Mouse (Mus musculus): ENCODE results near the gene Rpgrip1l. TPM values are rescaled to one million over a fixed set of nuclear protein-coding genes. Genes with fewer than 3 reads are reported as not detected.
A peak's percentile ranks its signal among the peaks of the same experiment; 100 is the strongest.

Rpgrip1l gene
- total RNA-seq (2014; rRNA removed; ENCODE audit: low replicate concordance) (3.6 and 4.1 TPM in 2 replicates), polyA plus RNA-seq (2015; fragmentation: Nextera tagmentation; extraction: Ambion mirVana) (4.3 and 4.7 TPM in 2 replicates)

DNA sequence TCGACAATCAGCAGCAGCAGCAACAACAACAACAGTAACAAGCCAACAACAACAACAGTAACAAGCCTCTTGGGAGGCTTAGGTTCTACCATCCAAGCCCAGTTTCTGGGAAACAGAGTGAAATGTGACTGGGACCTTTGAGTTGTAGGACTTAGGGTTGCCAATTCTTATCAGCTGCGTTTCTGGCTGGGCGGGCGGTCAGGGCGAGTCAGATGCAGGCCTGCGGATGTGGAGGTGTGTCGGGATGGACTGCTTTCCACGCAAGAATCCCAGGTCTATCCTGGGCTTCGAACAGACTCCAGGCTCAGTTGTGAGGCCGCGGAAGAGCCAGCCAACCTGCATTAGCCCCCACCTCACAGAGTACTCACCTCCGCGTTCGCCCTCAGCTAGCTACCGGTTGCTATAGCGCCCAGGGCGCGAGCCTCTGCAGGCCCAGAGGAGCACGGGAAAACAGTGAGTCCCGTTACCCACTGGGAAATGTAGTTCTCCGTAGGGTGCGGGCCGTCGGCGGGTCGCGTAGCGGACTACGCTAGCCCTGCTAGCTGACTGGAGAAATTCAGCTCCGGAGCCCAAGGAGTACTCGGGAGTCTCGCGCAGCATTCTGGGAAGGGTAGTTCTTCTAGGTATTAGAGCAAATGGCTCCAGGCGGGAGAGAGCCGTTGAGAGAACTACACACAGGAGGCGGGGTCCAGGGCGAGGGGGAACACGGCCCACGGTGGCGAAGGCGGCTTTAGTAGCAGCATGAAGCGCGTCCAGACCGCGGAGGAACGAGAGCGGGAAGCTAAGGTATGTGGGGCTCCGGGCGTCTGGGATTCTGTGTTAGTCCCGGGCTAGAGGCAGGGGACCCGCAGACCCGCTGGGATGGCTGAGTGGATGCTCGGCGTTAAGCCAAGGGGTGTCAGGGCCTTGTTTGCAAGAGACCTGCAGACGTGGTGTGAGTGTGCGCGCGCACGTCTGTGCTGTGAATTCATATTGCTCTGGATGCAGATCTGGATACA, at the start of gene Rpgrip1l, which contains the start of gene Fto:
Gene Rpgrip1l (minus strand): TSS at position 428 of the 998 bp plus-strand sequence.
Gene Fto (plus strand): TSS at position 691 of the 998 bp plus-strand sequence.
- Histone ChIP-seq H3K4me2 (ENCODE audit: low read depth, low read length) (peak within 1 kb of the TSS; percentile 76), H3K4me1 (ENCODE audit: control insufficient read depth, insufficient read depth) (peaks cover 14% of the 10 kb centered on the region), H3K4me3 (ENCODE audit: low read depth, low read length) (peak within 1 kb of the TSS; percentile 78), H3K36me3 (replicated peaks; ENCODE audit: control insufficient read depth, insufficient read depth, low read length) (no peaks in the 10 kb centered on the region; the same call in none of the 2 replicates), H3K9me3 (replicated peaks; ENCODE audit: control insufficient read depth, low read length) (no peaks in the 10 kb centered on the region), H3K27me3 (ENCODE audit: control insufficient read depth, insufficient read depth, low read length) (no peaks in the 10 kb centered on the region), H3K27ac (ENCODE audit: low read depth) (peak within 1 kb of the TSS; percentile 74), H3K9ac (replicated peaks; ENCODE audit: low read depth, low read length) (peak within 1 kb of the TSS; percentile 78)
- under 1% methylated on average over 59 of the region's 59 CpGs for WGBS
- TF ChIP-seq EP300 (IDR thresholded peaks at IDR 0.05; ENCODE audit: low read depth): no peak
- TF ChIP-seq CTCF (IDR thresholded peaks at IDR 0.05; ENCODE audit: low read depth): no peak; the same call in 1 of the 2 replicates
- ATAC-seq (ENCODE audit: insufficient read depth, low read depth): peak; percentile 99
- DNase-seq (ENCODE audit: low spot score): peak; percentile 100

DNA sequence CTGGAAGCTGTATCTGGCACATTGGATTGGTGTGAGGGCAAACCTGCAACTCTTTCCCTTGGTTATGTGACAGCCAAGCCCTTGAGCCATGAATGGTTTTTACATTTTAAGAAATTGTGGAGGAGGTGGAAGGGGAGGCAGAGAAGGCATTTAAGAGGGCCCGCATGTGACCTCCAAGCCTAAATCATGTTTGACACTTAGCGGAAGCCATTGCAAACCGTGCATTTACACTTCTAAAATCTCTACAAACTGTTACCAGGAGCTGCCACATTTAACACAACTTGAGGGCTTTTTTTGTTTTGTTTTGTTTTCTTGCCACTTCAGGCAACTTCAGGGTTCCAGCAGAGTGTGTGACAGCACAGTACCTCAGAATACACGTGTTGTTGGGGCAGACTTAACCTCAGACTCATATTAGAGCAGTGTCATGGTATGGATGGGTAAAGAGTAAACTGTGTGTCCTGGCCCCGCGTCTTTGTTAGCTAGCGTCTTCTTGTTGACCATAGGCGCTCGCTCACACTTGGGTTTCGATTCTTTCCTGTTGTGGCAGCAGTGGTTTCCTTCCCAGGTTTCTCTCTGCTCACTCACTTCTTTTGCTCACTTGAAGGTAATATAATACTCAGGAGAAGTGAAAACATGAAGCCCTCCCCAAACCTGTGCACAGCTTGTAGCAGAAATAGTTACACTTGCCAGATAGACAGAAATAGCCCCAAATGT, 47.7 kb upstream of the Rpgrip1l start:
- H3K36me3 ChIP-seq (replicated peaks; ENCODE audit: control insufficient read depth, insufficient read depth, low read length): no peaks in the 10 kb centered on the region
- H3K4me2 ChIP-seq (ENCODE audit: low read depth, low read length): no peak overlapping the region
- TF ChIP-seq EP300 (IDR thresholded peaks at IDR 0.05; ENCODE audit: low read depth): no peak
- no peak for TF ChIP-seq CTCF (IDR thresholded peaks at IDR 0.05; ENCODE audit: low read depth)
- 89% methylated on average over 10 of the region's 10 CpGs for WGBS
- H3K27me3 ChIP-seq (ENCODE audit: control insufficient read depth, insufficient read depth, low read length): no peaks in the 10 kb centered on the region
- DNase-seq (ENCODE audit: low spot score): no peak
- H3K9ac ChIP-seq (replicated peaks; ENCODE audit: low read depth, low read length): no peak overlapping the region
- peaks cover 44% of the 10 kb centered on the region for H3K4me1 ChIP-seq (ENCODE audit: control insufficient read depth, insufficient read depth)
- no peak for ATAC-seq (ENCODE audit: insufficient read depth, low read depth)
- peak overlapping the region; percentile 12; the same call in 1 of the 2 replicates for H3K27ac ChIP-seq (ENCODE audit: low read depth)
- H3K4me3 ChIP-seq (ENCODE audit: low read depth, low read length): no peak overlapping the region
- no peaks in the 10 kb centered on the region for H3K9me3 ChIP-seq (replicated peaks; ENCODE audit: control insufficient read depth, low read length)

DNA sequence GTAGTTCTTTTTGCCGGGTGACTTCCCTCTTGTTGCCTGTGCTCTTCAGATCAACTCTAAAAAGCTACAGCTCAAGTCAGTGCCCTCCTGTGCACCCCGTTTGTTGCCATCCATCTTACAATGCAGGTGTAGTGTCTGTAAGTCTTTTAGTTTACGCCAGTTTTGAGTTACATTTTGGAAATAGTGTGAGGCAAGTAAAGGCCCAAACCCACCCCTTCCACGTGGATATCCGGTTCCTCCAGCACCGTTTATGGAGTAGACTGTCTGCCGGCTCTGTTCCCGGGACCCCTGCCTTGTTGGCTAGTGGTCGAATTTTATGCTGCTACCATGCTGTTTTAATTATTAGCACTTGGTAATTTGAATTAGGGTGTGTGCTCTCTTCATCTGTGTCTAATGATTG, 46.4 kb upstream of the Rpgrip1l start:
- TF ChIP-seq EP300 (IDR thresholded peaks at IDR 0.05; ENCODE audit: low read depth) (no peak), CTCF (IDR thresholded peaks at IDR 0.05; ENCODE audit: low read depth) (no peak)
- H3K27me3 ChIP-seq (ENCODE audit: control insufficient read depth, insufficient read depth, low read length): no peaks in the 10 kb centered on the region
- no peak overlapping the region for H3K27ac ChIP-seq (ENCODE audit: low read depth)
- H3K4me1 ChIP-seq (ENCODE audit: control insufficient read depth, insufficient read depth): peaks cover 33% of the 10 kb centered on the region
- no peaks in the 10 kb centered on the region for H3K36me3 ChIP-seq (replicated peaks; ENCODE audit: control insufficient read depth, insufficient read depth, low read length)
- H3K9ac ChIP-seq (replicated peaks; ENCODE audit: low read depth, low read length): no peak overlapping the region
- H3K9me3 ChIP-seq (replicated peaks; ENCODE audit: control insufficient read depth, low read length): no peaks in the 10 kb centered on the region
- no peak for DNase-seq (ENCODE audit: low spot score)
- H3K4me3 ChIP-seq (ENCODE audit: low read depth, low read length): no peak overlapping the region
- H3K4me2 ChIP-seq (ENCODE audit: low read depth, low read length): no peak overlapping the region
- WGBS: 87% methylated on average over 9 of the region's 9 CpGs
- no peak for ATAC-seq (ENCODE audit: insufficient read depth, low read depth)

DNA sequence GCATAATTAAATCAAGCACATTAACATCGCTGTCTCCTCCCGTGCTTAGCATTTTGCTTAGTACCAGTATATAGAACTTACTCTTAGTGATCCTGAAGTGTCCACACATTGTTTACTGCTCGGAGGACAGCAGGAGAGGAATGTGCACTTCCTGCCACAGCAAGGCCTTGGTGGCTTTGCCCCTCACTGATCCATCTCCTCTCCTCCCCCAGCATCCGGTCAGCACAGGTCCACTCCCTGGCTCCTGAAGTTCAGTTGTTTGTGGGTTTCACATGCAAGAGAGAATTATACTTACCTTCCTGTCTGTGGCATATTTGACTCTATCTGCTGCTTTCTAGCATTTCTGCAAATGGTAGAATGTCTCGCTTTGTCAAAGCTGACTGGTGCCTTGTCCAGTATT, 45.0 kb upstream of the Rpgrip1l start:
- Histone ChIP-seq H3K4me1 (ENCODE audit: control insufficient read depth, insufficient read depth) (peaks cover 19% of the 10 kb centered on the region), H3K4me2 (ENCODE audit: low read depth, low read length) (no peak overlapping the region), H3K27ac (ENCODE audit: low read depth) (no peak overlapping the region), H3K9ac (replicated peaks; ENCODE audit: low read depth, low read length) (no peak overlapping the region), H3K27me3 (ENCODE audit: control insufficient read depth, insufficient read depth, low read length) (no peaks in the 10 kb centered on the region), H3K36me3 (replicated peaks; ENCODE audit: control insufficient read depth, insufficient read depth, low read length) (no peaks in the 10 kb centered on the region), H3K9me3 (replicated peaks; ENCODE audit: control insufficient read depth, low read length) (no peaks in the 10 kb centered on the region), H3K4me3 (ENCODE audit: low read depth, low read length) (no peak overlapping the region)
- ATAC-seq (ENCODE audit: insufficient read depth, low read depth) (no peak), DNase-seq (ENCODE audit: low spot score) (no peak)
- TF ChIP-seq EP300 (IDR thresholded peaks at IDR 0.05; ENCODE audit: low read depth): no peak
- TF ChIP-seq CTCF (IDR thresholded peaks at IDR 0.05; ENCODE audit: low read depth): no peak
- WGBS: 81% methylated on average over 5 of the region's 5 CpGs

DNA sequence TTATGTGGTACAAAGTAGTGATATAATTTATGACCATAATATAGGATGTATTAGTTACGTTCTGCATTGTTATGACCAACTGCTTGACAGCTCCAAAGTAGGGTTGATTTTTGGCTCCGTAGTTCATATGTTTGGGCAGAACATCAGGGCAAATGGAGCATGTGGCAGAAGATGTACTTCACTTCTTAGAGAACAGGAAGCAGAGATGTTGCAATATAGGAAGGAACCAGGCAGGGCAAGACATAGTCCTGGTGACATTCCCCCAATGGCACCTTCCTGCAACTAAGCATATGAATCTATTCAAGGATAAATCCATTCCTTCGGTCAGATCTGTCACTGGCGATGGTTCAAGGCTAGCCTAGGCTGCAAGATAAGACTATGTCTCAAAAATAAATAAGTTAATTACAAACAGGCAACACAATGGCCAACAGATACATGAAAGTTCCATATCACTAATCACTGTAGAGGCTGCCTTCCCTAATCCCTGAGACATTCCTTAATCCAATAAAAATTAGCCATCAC, 44.5 kb upstream of the Rpgrip1l start:
- TF ChIP-seq EP300 (IDR thresholded peaks at IDR 0.05; ENCODE audit: low read depth) (no peak), CTCF (IDR thresholded peaks at IDR 0.05; ENCODE audit: low read depth) (no peak)
- Histone ChIP-seq H3K27me3 (ENCODE audit: control insufficient read depth, insufficient read depth, low read length) (no peaks in the 10 kb centered on the region), H3K4me1 (ENCODE audit: control insufficient read depth, insufficient read depth) (peaks cover 14% of the 10 kb centered on the region), H3K9me3 (replicated peaks; ENCODE audit: control insufficient read depth, low read length) (no peaks in the 10 kb centered on the region), H3K9ac (replicated peaks; ENCODE audit: low read depth, low read length) (no peak overlapping the region), H3K4me2 (ENCODE audit: low read depth, low read length) (no peak overlapping the region), H3K27ac (ENCODE audit: low read depth) (no peak overlapping the region), H3K36me3 (replicated peaks; ENCODE audit: control insufficient read depth, insufficient read depth, low read length) (no peaks in the 10 kb centered on the region), H3K4me3 (ENCODE audit: low read depth, low read length) (no peak overlapping the region)
- 88% methylated on average over 4 of the region's 4 CpGs for WGBS
- no peak for ATAC-seq (ENCODE audit: insufficient read depth, low read depth)
- DNase-seq (ENCODE audit: low spot score): no peak
